Mouse (Mus musculus) liver, embryonic 14 days (tissue): Measurements from ENCODE around the gene Gm20741. TPM values are rescaled to one million over a fixed set of nuclear protein-coding genes. Genes with fewer than 3 reads are reported as not detected.

Experiments used
- polyA plus RNA-seq: library from polyadenylated mRNA; depleted of rRNA; stranded (reverse); fragments of >200 nt; gene quantifications from 2 replicates; pipeline ENCODE4 v1.2.3, GENCODE M21; 2012; rRNA removed

The Gm20741 gene
- polyA plus RNA-seq: not detected in 2 replicates

GRCm38 (mm10) chr16:88811827-88812226 lies at the start of gene Gm20741:
Gm20741 (minus strand) TSS chr16:88812220.

GRCm38 (mm10) chr16:88826095-88826652 lies 14.2 kb upstream of the Gm20741 start, which contains the start of gene Krtap14:
Krtap14 (minus strand) TSS chr16:88826145.

GRCm38 (mm10) chr16:88820066-88820465 lies 8.0 kb upstream of the Gm20741 start, which contains the start of gene Krtap15:
Krtap15 (plus strand) TSS chr16:88820215.

GRCm38 (mm10) chr16:88777596-88777995 lies 34.4 kb downstream of the Gm20741 start, which contains the start of gene Gm5965:
Gm5965 (plus strand) TSS chr16:88777896.

GRCm38 (mm10) chr16:88774106-88774505 lies 37.9 kb downstream of the Gm20741 start, which contains the start of gene 2310057N15Rik:
2310057N15Rik (minus strand) TSS chr16:88774206.

Other genes with a start within 250 kb of the Gm20741 start
- 0.01 TPM in 1 of 2 replicates, not detected in the other for gene Cldn8, start 249.0 kb downstream of the Gm20741 start, polyA plus RNA-seq
- gene Krtap24-1, start 199.9 kb downstream of the Gm20741 start, polyA plus RNA-seq: not detected in 2 replicates
- gene 2310079G19Rik, start 184.6 kb downstream of the Gm20741 start, polyA plus RNA-seq: not detected in 2 replicates
- gene Krtap26-1, start 164.4 kb downstream of the Gm20741 start, polyA plus RNA-seq: not detected in 2 replicates
- not detected in 2 replicates for gene Krtap27-1, start 140.5 kb downstream of the Gm20741 start, polyA plus RNA-seq
- gene 2310061N02Rik, start 104.3 kb downstream of the Gm20741 start, polyA plus RNA-seq: not detected in 2 replicates
- not detected in 2 replicates for gene Krtap13-1, start 83.4 kb downstream of the Gm20741 start, polyA plus RNA-seq
- gene Krtap13, start 60.6 kb downstream of the Gm20741 start, polyA plus RNA-seq: not detected in 2 replicates
- gene 2310034C09Rik, start 53.4 kb downstream of the Gm20741 start, polyA plus RNA-seq: not detected in 2 replicates
- not detected in 2 replicates for gene 2310057N15Rik, start 38.0 kb downstream of the Gm20741 start, polyA plus RNA-seq
- gene Gm5965, start 34.3 kb downstream of the Gm20741 start, polyA plus RNA-seq: not detected in 2 replicates
- gene Krtap15, start 8.0 kb upstream of the Gm20741 start, polyA plus RNA-seq: not detected in 2 replicates
- gene Krtap14, start 13.9 kb upstream of the Gm20741 start, polyA plus RNA-seq: not detected in 2 replicates
- gene Krtap19-1, start 57.2 kb upstream of the Gm20741 start, polyA plus RNA-seq: not detected in 2 replicates
- not detected in 2 replicates for gene Krtap19-2, start 62.0 kb upstream of the Gm20741 start, polyA plus RNA-seq
- gene Krtap19-3, start 65.8 kb upstream of the Gm20741 start, polyA plus RNA-seq: not detected in 2 replicates
- gene Krtap19-4, start 72.9 kb upstream of the Gm20741 start, polyA plus RNA-seq: not detected in 2 replicates
- not detected in 2 replicates for gene Krtap19-5, start 84.2 kb upstream of the Gm20741 start, polyA plus RNA-seq
- not detected in 2 replicates for gene Krtap19-9b, start 120.0 kb upstream of the Gm20741 start, polyA plus RNA-seq
- not detected in 2 replicates for gene Krtap16-3, start 150.7 kb upstream of the Gm20741 start, polyA plus RNA-seq
- gene Krtap22-2, start 198.5 kb upstream of the Gm20741 start, polyA plus RNA-seq: not detected in 2 replicates
- not detected in 2 replicates for gene Gm10229, start 203.1 kb upstream of the Gm20741 start, polyA plus RNA-seq
- not detected in 2 replicates for gene Krtap6-1, start 219.5 kb upstream of the Gm20741 start, polyA plus RNA-seq
- gene Gm10228, start 229.3 kb upstream of the Gm20741 start, polyA plus RNA-seq: not detected in 2 replicates
- gene Krtap6-5, start 235.7 kb upstream of the Gm20741 start, polyA plus RNA-seq: not detected in 2 replicates